8 mouse cellular contexts compared by ENCODE assay signal in the genomic region with DNA sequence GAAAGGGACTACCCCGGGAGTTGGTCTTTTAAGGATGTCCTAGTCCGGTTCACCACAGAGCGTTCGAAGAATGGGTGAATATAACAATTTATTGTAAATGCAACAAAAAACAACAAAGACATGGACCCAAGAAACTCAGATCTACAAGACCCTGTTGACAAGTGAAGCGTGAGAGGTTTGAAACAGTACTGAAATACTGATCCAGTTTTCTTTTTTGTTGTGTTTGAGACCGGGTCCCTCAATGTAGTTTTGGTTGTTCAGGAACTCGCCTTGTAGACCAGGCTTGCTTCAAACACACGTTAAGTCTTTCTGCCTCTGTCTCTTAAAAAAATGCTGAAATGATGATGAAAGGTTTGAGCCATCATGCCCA. TPM values are rescaled to one million over a fixed set of nuclear protein-coding genes. Genes with fewer than 3 reads are reported as not detected.
DNase-seq lines count a peak whose midpoint lies in the region; ATAC-seq and TF ChIP-seq lines count a peak whose summit lies in the region.

No protein-coding gene starts in this region.

- 26% methylated on average over 8 of the region's 8 CpGs for WGBS in forebrain, embryonic 10.5 days
- 6% methylated on average over 8 of the region's 8 CpGs for WGBS in liver, embryonic 12.5 days (ENCODE audit: insufficient replicate concordance)

- no peaks in the 10 kb centered on the region for H3K27me3 ChIP-seq in forebrain, embryonic 10.5 days (ENCODE audit: poor library complexity, severe bottlenecking)
- no peaks in the 10 kb centered on the region for H3K27me3 ChIP-seq in liver, embryonic 12.5 days (replicated peaks)

- H3K36me3 ChIP-seq in forebrain, embryonic 10.5 days (replicated peaks), result peaks cover 64% of the 10 kb centered on the region
- H3K36me3 ChIP-seq in liver, embryonic 12.5 days, result peaks cover 43% of the 10 kb centered on the region

- ATAC-seq in liver, embryonic 12.5 days, result no peak

- peak overlapping the region; percentile 91 for H3K4me3 ChIP-seq in gastrocnemius, adult 2 months
- peak overlapping the region; percentile 92 for H3K4me3 ChIP-seq in forebrain, embryonic 10.5 days
- H3K4me3 ChIP-seq in liver, embryonic 12.5 days, result peak overlapping the region; percentile 86

- peak overlapping the region; percentile 76 for H3K4me2 ChIP-seq in liver, embryonic 12.5 days

- peak overlapping the region; percentile 95 for H3K9ac ChIP-seq in liver, embryonic 12.5 days

- no peak for TF ChIP-seq CTCF in gastrocnemius, adult 2 months (IDR thresholded peaks at IDR 0.05)

- no peaks in the 10 kb centered on the region for H3K9me3 ChIP-seq in forebrain, embryonic 10.5 days
- H3K9me3 ChIP-seq in liver, embryonic 12.5 days (replicated peaks), result no peaks in the 10 kb centered on the region

- intact Hi-C loops in gastrocnemius, adult 2 months (cut with DNase I), result loop anchor here (5.0 to 10.0 kb wide), 3 partner anchors 108 to 270 kb away; partner anchors contain the start of genes Nucb2 and Pik3c2a
- intact Hi-C loops in gastrocnemius, postnatal 36 days (cut with DNase I), result loop anchor here (10.0 kb wide), 1 partner anchor 170 kb away; the partner anchor contains the start of gene Nucb2

- DNase-seq in gastrocnemius, adult 2 months, result no peak
- no peak for DNase-seq in gastrocnemius, postnatal 36 days
- peak; percentile 32 for DNase-seq in 3T3-L1 (ENCODE audit: low read depth, low spot score)
- no peak for DNase-seq in forebrain, embryonic 10.5 days (ENCODE audit: extremely low spot score, low spot score)
- DNase-seq in urinary bladder, adult 2 months (ENCODE audit: low spot score), result no peak
- DNase-seq in cerebellum, postnatal 14 days, result no peak
- DNase-seq in spleen, postnatal 36 days (ENCODE audit: low spot score in 2 of 2), result no peak

- peaks cover 27% of the 10 kb centered on the region for H3K4me1 ChIP-seq in forebrain, embryonic 10.5 days
- peaks cover 40% of the 10 kb centered on the region for H3K4me1 ChIP-seq in liver, embryonic 12.5 days

- peak overlapping the region; percentile 97 for H3K27ac ChIP-seq in gastrocnemius, adult 2 months
- H3K27ac ChIP-seq in forebrain, embryonic 10.5 days, result peak overlapping the region; percentile 98
- peak overlapping the region; percentile 90 for H3K27ac ChIP-seq in liver, embryonic 12.5 days

RNA-seq across cellular contexts. Expression of gene Rps13, which starts 0.7 kb away (rescaled TPM):
- 100 to 1,000 TPM; 247 to 325 TPM for total RNA-seq in gastrocnemius, adult 2 months (2021)
- total RNA-seq in gastrocnemius, postnatal 36 days (2021), result 100 to 1,000 TPM; 207 to 275 TPM
- 830 and 840 TPM in 2 replicates for polyA plus RNA-seq in forebrain, embryonic 10.5 days (2016; fragmentation: Nextera tagmentation; extraction: Ambion mirVana)
- 786 and 821 TPM in 2 replicates for polyA plus RNA-seq in liver, embryonic 12.5 days (2016; fragmentation: Nextera tagmentation; extraction: Ambion mirVana)
- polyA plus RNA-seq in urinary bladder, adult 2 months (2012; rRNA removed), result 1,159 and 1,205 TPM in 2 replicates

RNA-seq across cellular contexts. Expression of gene Plekha7, which starts 26.5 kb away (rescaled TPM):
- total RNA-seq in gastrocnemius, adult 2 months (2021), result 1 to 10 TPM; 1.0 to 1.4 TPM
- 1 to 10 TPM in 1 of 2 experiments, under 1 TPM in 1; 0.69 to 1.6 TPM for total RNA-seq in gastrocnemius, postnatal 36 days (2021)
- polyA plus RNA-seq in forebrain, embryonic 10.5 days (2016; fragmentation: Nextera tagmentation; extraction: Ambion mirVana), result 27.7 and 28.3 TPM in 2 replicates
- 3.6 TPM in 2 replicates for polyA plus RNA-seq in liver, embryonic 12.5 days (2016; fragmentation: Nextera tagmentation; extraction: Ambion mirVana)
- polyA plus RNA-seq in urinary bladder, adult 2 months (2012; rRNA removed), result 18.4 and 21.4 TPM in 2 replicates
